Mouse (Mus musculus) adrenal gland, postnatal 36 days (tissue): ENCODE results near the gene Atf6b. TPM values are rescaled to one million over a fixed set of nuclear protein-coding genes. Genes with fewer than 3 reads are reported as not detected.
A peak's percentile ranks its signal among the peaks of the same experiment; 100 is the strongest.

Experiments used
- DNase-seq, 2 experiments: peaks; one replicate each; pipeline ENCODE4 v3.0.0; 2021; ENCODE audit warnings: mixed read lengths in 1 of 2
- total RNA-seq, 2 experiments: library from RNA; stranded (reverse); gene quantifications; 2 replicates each; pipeline ENCODE4 v1.2.3; 2021

Gene Atf6b
- total RNA-seq, 2 experiments from 2014 or later, result 45.7 to 58.8 TPM

GRCm38 (mm10) chr17:34626773-34627092 is 20.2 kb upstream of the Atf6b start:
- peak in 1 of 2 experiments; percentile 37 for DNase-seq

DNA sequence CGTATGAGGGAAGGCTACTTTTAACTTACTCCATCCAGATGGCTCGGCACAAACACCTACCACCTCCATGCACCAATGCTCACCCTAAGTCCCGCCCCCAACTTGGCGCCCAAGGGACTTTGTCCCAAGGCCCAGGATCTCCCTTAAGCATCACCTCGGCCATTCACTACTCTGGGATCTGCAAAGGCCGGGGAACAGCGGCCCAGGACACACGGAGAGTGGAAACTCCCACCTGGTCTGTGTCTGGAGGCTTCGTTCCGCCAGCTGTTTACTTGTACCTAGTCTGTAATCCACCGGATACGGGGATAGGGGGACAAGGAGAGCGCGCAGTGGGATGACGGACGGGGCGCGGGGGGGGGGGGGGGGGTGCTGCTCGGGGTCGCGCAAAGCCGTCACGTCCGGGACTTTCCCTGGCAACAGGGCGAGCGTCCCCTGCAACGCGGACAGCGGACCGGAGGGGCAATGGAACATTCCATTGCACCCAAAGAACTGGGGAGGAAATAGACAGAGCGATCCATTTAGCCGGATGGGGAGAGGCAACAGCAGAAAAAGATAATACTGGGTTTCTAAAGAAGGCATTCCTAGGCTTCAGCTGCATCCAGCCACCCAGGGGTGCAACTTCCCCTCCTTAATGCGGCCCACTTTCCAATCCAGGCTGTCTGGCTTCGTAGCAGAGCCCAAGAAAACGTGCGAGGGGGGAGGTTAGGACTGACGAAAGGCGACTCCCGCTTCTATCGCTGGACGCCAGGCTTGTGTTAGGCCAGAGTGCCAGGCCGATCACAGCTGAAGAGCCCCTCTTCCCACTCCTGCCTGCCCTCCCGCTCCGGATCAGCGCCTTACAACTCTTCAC is 19.6 kb upstream of the Atf6b start:
- DNase-seq, result peak; percentile 90 to 93

- DNase-seq, result peak; percentile 78 to 82
Measured at GRCm38 (mm10) chr17:34627943-34628643, 18.9 kb upstream of the Atf6b start, which contains the start of gene Ppt2. Gene Ppt2, minus strand, starts transcription at chr17:34628510.

DNA sequence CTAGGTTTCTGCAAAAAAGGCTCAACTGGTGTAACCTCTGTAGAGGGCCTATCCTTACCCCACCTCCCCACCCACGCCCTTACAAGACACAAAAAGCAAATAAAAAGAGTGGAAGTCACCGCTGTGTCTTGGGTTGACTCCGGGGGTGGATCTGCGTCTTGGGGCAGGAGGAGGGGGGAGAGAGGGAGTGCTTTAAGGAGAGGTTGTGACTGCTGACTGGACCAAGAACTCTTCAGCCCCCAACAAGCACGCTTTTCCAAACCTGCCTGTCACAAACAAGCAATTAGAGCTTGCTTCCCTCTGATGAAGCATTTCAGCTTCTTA is 18.3 kb upstream of the Atf6b start:
- DNase-seq, result no peak

DNA sequence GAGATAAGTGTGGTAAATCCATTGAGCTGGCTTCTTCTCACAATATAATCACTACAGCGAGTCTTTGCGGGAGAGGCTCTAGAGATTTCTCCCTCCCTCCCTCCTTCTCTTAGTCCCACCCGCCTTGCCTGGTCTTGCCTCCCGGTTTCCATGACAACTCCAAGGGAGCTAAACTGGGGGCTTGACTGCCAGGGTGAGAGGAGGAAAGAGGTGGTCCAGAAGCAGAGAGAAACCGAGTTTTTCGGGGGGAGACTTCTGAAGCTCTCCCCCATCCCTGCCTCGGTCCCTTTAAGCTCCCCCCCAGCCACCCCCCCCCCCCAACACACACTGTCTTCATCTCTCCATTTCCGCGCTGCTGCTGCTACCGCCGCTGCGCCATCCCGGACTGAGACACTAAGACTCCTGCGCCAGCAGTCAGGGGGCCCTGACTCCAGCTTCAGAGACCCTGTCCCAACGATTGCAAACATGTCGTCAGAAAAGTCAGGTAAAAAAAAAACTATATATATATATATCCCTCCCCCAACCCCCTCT is 17.7 kb upstream of the Atf6b start, which contains the start of gene Prrt1:
Gene Prrt1, plus strand, starts transcription at position 313 of the 531 bp plus-strand sequence.
- DNase-seq, result no peak

GRCm38 (mm10) chr17:34629796-34630603 is 16.9 kb upstream of the Atf6b start:
- DNase-seq, result no peak

- no peak for DNase-seq
Measured at GRCm38 (mm10) chr17:34630761-34631301, 16.1 kb upstream of the Atf6b start.

DNA sequence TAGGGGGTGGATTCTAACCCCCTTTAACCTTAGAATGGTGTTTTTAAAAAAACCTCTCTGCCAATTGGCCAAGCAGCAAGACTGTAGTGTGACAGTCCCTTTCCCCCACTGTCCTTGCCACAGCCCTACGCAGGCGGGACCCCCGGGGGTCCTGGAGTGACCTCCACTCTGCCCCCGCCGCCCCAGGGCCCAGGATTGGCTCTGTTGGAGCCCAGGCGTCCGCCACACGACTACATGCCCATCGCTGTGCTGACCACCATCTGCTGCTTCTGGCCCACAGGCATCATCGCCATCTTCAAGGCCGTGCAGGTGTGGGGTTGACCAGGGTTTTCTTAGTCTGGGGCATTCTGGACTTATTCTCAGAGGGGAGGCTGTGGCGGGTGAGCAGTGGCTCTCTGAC is 15.3 kb upstream of the Atf6b start:
- DNase-seq, result no peak

DNA sequence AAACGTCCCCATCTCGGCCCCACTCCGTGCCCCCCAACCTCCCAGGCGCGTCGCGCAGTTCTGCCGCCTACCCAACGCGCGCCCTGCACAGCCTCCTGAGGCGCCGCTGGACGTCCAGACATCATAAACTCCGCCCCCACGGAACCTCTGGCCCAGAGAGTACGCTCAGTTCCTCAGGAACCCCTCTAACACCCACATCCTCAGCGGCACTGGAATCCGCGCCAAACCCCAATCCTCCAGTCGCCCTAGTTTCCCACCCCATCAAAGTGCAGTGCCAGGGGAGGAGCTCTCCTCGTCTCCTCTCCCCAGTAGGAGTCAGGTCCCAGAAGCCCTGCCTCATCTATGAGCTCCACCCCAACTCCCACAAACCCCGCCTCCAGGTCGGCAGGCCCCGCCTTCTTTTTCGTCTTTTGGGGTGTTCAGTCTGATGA is 14.7 kb upstream of the Atf6b start:
- peak; percentile 76 to 86 for DNase-seq

DNA sequence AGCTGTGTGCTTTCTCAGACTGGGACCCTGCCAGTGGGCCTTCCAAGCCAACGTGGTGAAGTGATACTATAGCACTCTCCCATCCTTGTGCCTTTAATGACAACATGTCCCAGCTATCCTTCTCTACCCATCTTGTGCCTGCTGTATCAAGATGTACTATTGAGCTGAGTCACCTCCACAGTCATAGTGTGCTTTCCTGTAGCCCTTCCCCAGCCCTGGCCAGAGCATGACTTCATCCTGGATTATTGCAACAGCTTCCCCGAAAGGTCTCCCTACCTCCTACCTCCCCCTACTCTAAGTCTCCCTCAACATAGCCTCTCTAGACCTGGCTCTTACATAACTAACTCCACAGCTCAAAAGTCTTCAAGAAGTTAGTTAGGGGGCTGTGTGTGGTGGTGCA is 11.3 kb upstream of the Atf6b start:
- no peak for DNase-seq

GRCm38 (mm10) chr17:34637459-34637858 is 9.5 kb upstream of the Atf6b start:
- no peak for DNase-seq

- DNase-seq, result no peak
Measured at GRCm38 (mm10) chr17:34639461-34640255, 7.3 kb upstream of the Atf6b start.

GRCm38 (mm10) chr17:34640778-34641601 is 6.0 kb upstream of the Atf6b start:
- peak in 1 of 2 experiments; percentile 1 for DNase-seq

GRCm38 (mm10) chr17:34641945-34642344 is 5.0 kb upstream of the Atf6b start:
- no peak for DNase-seq

DNA sequence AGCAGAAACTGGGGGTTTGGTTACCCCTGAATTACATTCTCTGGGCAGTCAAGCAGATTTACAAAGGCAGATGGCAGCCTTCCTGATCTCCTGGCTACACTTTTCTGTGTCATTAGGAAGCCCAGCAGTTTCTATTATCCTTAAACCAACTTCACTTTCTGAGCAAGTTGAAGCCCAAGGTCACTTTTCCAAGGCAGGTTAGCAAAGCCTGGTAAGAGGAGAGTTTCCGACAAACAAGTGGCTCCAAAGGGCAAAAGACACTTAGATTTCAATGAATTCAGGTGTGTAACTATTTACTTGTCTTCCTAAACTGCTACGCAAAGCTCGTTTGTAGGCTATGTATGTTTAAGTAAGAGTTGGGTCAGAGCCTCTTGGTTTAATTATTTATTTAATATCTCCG is 3.6 kb upstream of the Atf6b start:
- DNase-seq, result no peak

DNA sequence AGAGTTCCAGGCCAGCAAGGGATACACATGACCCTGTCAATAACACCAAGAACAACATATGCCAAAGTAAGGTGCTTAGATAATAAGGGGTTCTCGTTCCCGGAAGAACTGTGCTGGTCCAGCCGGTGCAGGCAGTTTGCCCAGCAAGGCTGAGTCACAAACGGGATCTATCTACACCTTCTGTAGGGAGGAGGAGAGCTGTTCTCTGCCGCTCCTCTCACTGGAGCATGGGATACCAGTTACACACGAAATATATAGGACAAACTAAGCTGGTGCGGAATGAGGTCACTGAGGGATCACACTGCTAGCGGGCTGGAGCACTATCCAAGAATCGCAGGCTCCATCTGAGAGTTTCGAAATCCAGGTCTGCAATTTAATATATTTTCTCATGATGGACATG is 3.0 kb upstream of the Atf6b start:
- DNase-seq, result peak in 1 of 2 experiments; percentile 40

DNA sequence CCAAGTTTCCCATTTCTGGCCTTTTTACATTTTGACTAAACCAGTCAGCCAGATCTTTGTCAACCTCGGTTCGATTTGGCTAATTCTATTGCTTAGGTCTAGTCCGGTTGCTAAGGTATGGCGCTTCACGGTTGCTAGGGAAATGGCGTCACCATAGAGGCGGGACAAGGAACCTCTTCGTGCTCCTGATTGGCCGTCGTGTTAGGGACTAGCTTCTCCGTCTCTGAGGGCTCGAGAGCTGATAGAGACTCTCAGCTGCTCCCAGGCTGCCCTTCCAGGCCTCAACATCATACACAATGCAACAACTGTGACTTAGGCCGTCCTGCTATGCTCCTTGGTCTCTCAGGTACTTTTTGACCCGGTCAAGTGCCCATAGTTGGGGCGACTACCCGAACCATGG is 2.3 kb upstream of the Atf6b start, which contains the start of gene Fkbpl:
Gene Fkbpl, plus strand, starts transcription at position 157 of the 400 bp plus-strand sequence.
- peak; percentile 93 to 95 for DNase-seq

DNA sequence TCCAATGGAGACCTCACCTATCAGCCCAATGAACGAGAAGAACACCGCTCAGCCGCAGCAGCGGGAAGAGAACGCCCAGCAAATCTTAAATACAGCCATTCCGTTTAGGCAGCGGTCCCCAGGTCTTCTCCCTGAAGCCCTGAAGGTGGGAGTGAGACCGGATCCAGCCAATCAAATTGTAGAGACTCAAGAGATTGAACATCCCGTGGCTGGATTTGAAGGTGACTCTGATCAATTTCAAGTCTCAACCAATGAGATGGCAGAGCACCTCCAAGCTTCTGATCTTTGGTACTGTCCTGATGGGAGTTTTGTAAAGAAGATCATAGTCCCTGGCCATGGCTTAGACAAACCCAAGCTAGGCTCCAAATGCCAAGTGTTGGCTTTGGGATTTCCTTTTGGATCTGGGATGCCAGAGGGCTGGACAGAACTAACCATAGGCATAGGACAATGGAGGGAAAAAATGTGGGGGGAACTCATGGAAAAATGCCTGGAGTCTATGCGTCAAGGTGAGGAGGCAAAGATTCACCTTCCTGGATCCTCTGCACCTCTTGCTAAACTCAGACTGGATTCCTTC is 1.6 kb upstream of the Atf6b start:
- peak in 1 of 2 experiments; percentile 0 for DNase-seq

- no peak for DNase-seq
Measured at GRCm38 (mm10) chr17:34645831-34646511, 975 bp upstream of the Atf6b start.
